Mouse (Mus musculus) bone marrow, adult 2 months (tissue): ENCODE measurements around the gene Gnptab. TPM values are rescaled to one million over a fixed set of nuclear protein-coding genes. Genes with fewer than 3 reads are reported as not detected.
A peak's percentile ranks its signal among the peaks of the same experiment; 100 is the strongest.

Experiments used
- H3K27ac ChIP-seq: fragments of 200-500 bp; 2 replicates; pipeline ENCODE4 v1.5.1; 2012; ENCODE audit warnings: low read depth, mild to moderate bottlenecking, control low read depth, inconsistent platforms, low read length; ENCODE audit not compliant: control insufficient read depth, poor library complexity, insufficient read depth
- H3K4me1 ChIP-seq: fragments of 200-500 bp; 2 replicates; pipeline ENCODE4 v1.6.1; 2011; ENCODE audit warnings: low read length; ENCODE audit not compliant: control insufficient read depth, insufficient read depth
- H3K4me3 ChIP-seq: fragments of 200-500 bp; replicated peaks from 2 replicates; pipeline ENCODE3; 2011; ENCODE audit warnings: mild to moderate bottlenecking, low read depth, low read length, control low read depth; ENCODE audit not compliant: control insufficient read depth
- CTCF ChIP-seq: fragments of 200-500 bp; IDR thresholded peaks from 2 replicates; pipeline ENCODE4 v1.5.1; 2011; ENCODE audit warnings: low read length, control low read depth; ENCODE audit not compliant: control insufficient read depth, insufficient read depth
- POLR2A ChIP-seq: fragments of 200-500 bp; IDR thresholded peaks from 2 replicates; pipeline ENCODE4 v1.6.1; 2011; ENCODE audit warnings: low read depth, mild to moderate bottlenecking, control low read depth, low read length, borderline replicate concordance; ENCODE audit not compliant: control insufficient read depth
- WGBS: fragments of 180-500 bp; shearing (Covaris S2); methylation state at CpG from one replicate; pipeline ENCODE4 v1.1.7; 2018; 5-methylcytosine and 5-hydroxymethylcytosine counted together
- polyA plus RNA-seq: library from polyadenylated mRNA; stranded (reverse); fragments of >200 nt; gene quantifications from 2 replicates; pipeline ENCODE4 v1.2.4, GENCODE M21; 2011; ENCODE audit warnings: low replicate concordance; ENCODE audit not compliant: missing spikeins, insufficient read depth, insufficient read length

Gnptab gene
- polyA plus RNA-seq, 1 experiment: 12.9 TPM

- TF ChIP-seq CTCF: no peak
- TF ChIP-seq POLR2A: no peak
- WGBS: 12% methylated on average over 6 of the region's 6 CpGs
- H3K4me1 ChIP-seq: peaks cover 9% of the 10 kb centered on the region
- no peak overlapping the region for H3K4me3 ChIP-seq
- H3K27ac ChIP-seq: no peak overlapping the region
Measured at GRCm38 (mm10) chr10:88382009-88382408, 3.1 kb downstream of the Gnptab start.

- Histone ChIP-seq H3K27ac (no peak overlapping the region), H3K4me3 (no peak overlapping the region), H3K4me1 (peaks cover 9% of the 10 kb centered on the region)
- TF ChIP-seq CTCF (no peak), POLR2A (no peak)
- WGBS: 26% methylated on average over 4 of the region's 4 CpGs
Measured at GRCm38 (mm10) chr10:88383479-88383878, 4.5 kb downstream of the Gnptab start.

- Histone ChIP-seq H3K4me1 (peaks cover 11% of the 10 kb centered on the region), H3K4me3 (no peak overlapping the region), H3K27ac (no peak overlapping the region)
- TF ChIP-seq POLR2A: no peak
- no peak for TF ChIP-seq CTCF
- WGBS: 11% methylated on average over 5 of the region's 5 CpGs
Measured at GRCm38 (mm10) chr10:88384081-88384480, 5.1 kb downstream of the Gnptab start.

- Histone ChIP-seq H3K4me3 (no peak overlapping the region), H3K4me1 (peaks cover 13% of the 10 kb centered on the region), H3K27ac (no peak overlapping the region)
- TF ChIP-seq POLR2A (no peak), CTCF (no peak)
- 64% methylated on average over 11 of the region's 11 CpGs for WGBS
Measured at GRCm38 (mm10) chr10:88385290-88385689, 6.4 kb downstream of the Gnptab start.

- WGBS: 20% methylated on average over 6 of the region's 6 CpGs
- H3K4me1 ChIP-seq: peaks cover 12% of the 10 kb centered on the region
Measured at GRCm38 (mm10) chr10:88385758-88386157, 6.8 kb downstream of the Gnptab start.

GRCm38 (mm10) chr10:88386251-88386650 is 7.3 kb downstream of the Gnptab start:
- peaks cover 12% of the 10 kb centered on the region for H3K4me1 ChIP-seq
- TF ChIP-seq CTCF: no peak
- no peak for TF ChIP-seq POLR2A
- H3K27ac ChIP-seq: no peak overlapping the region
- no peak overlapping the region for H3K4me3 ChIP-seq
- 37% methylated on average over 6 of the region's 6 CpGs for WGBS

More at GRCm38 (mm10) chr10:88385758-88386157, 6.8 kb downstream of the Gnptab start:
- Histone ChIP-seq H3K27ac (no peak overlapping the region), H3K4me3 (no peak overlapping the region)
- TF ChIP-seq CTCF (no peak), POLR2A (no peak)

GRCm38 (mm10) chr10:88389576-88389975 is 10.6 kb downstream of the Gnptab start:
- peaks cover 9% of the 10 kb centered on the region for H3K4me1 ChIP-seq
- H3K4me3 ChIP-seq: no peak overlapping the region
- 3% methylated on average over 4 of the region's 4 CpGs for WGBS
- TF ChIP-seq CTCF (no peak), POLR2A (no peak)
- H3K27ac ChIP-seq: peak overlapping the region; percentile 81

GRCm38 (mm10) chr10:88390096-88390790 is 11.3 kb downstream of the Gnptab start:
- Histone ChIP-seq H3K4me1 (peaks cover 8% of the 10 kb centered on the region), H3K27ac (peak overlapping the region; percentile 81), H3K4me3 (peak overlapping the region; percentile 72)
- 9% methylated on average over 10 of the region's 10 CpGs for WGBS
- TF ChIP-seq POLR2A: no peak
- no peak for TF ChIP-seq CTCF
